Mouse (Mus musculus): Measurements from ENCODE around the gene Hmg20b.

GRCm38 (mm10) chr10:81395865-81396264 is 45.6 kb upstream of the Hmg20b start:
- TF ChIP-seq CTCF (IDR thresholded peaks at IDR 0.05): no peak
- no peak for TF ChIP-seq EP300 (IDR thresholded peaks at IDR 0.05)

Data from lung, postnatal 0 days (tissue).